Mouse (Mus musculus) limb, embryonic 10.5 days (tissue): ENCODE measurements around the gene Zic2. TPM values are rescaled to one million over a fixed set of nuclear protein-coding genes. Genes with fewer than 3 reads are reported as not detected.

Experiments
- DNase-seq: peaks from one replicate; pipeline ENCODE4 v3.0.0-alpha.2; 2017; ENCODE audit warnings: low spot score
- H3K27ac ChIP-seq: fragments of 300-500 bp; sonication (generic); 2 replicates; pipeline ENCODE4 v1.5.1; 2016; ENCODE audit warnings: mild to moderate bottlenecking
- H3K27me3 ChIP-seq: fragments of 300-500 bp; sonication (generic); 2 replicates; pipeline ENCODE4 v1.6.1; 2016; ENCODE audit warnings: low read depth, mild to moderate bottlenecking; ENCODE audit not compliant: poor library complexity, severe bottlenecking
- H3K36me3 ChIP-seq: fragments of 300-500 bp; sonication (generic); 2 replicates; pipeline ENCODE4 v1.6.1; 2016; ENCODE audit warnings: mild to moderate bottlenecking, moderate library complexity
- H3K4me1 ChIP-seq: fragments of 300-500 bp; sonication (generic); 2 replicates; pipeline ENCODE4 v1.6.1; 2016
- H3K4me3 ChIP-seq: fragments of 300-500 bp; sonication (generic); 2 replicates; pipeline ENCODE4 v1.5.1; 2016; ENCODE audit warnings: mild to moderate bottlenecking, moderate library complexity
- H3K9me3 ChIP-seq: fragments of 300-500 bp; sonication (generic); replicated peaks from 2 replicates; pipeline ENCODE4 v1.6.1; 2016; ENCODE audit warnings: mild to moderate bottlenecking
- WGBS: fragments of 180-500 bp; shearing (Covaris S2); methylation state at CpG from one replicate; pipeline ENCODE4 v1.1.7; 2016; 5-methylcytosine and 5-hydroxymethylcytosine counted together
- polyA plus RNA-seq: library from polyadenylated mRNA; unstranded; fragments of >200 nt; fragmentation: Nextera tagmentation; extraction: Ambion mirVana; gene quantifications from 2 replicates; pipeline ENCODE4 v1.2.1, GENCODE M21; 2016

Gene Zic2
- polyA plus RNA-seq, 1 experiment from 2014 or later: 5.0 TPM

GRCm38 (mm10) chr14:122483024-122483385, 7.8 kb downstream of the Zic2 start:
- Histone ChIP-seq H3K27ac (peak overlapping the region; percentile 83), H3K9me3 (no peaks in the 10 kb centered on the region), H3K4me3 (peak overlapping the region; percentile 88), H3K27me3 (peaks cover 80% of the 10 kb centered on the region), H3K36me3 (peaks cover 11% of the 10 kb centered on the region), H3K4me1 (peaks cover 84% of the 10 kb centered on the region)
- peak; percentile 56 for DNase-seq
- WGBS: under 1% methylated on average over 5 of the region's 5 CpGs

- H3K27me3 ChIP-seq: peaks cover 76% of the 10 kb centered on the region
- peak overlapping the region; percentile 39; the same call in 1 of the 2 replicates for H3K4me3 ChIP-seq
- WGBS: 2% methylated on average over 18 of the region's 18 CpGs
- no peaks in the 10 kb centered on the region for H3K9me3 ChIP-seq
- H3K36me3 ChIP-seq: peaks cover 3% of the 10 kb centered on the region
- H3K27ac ChIP-seq: peak overlapping the region; percentile 80; the same call in 1 of the 2 replicates
- peak; percentile 54 for DNase-seq
- peaks cover 78% of the 10 kb centered on the region for H3K4me1 ChIP-seq
Observed at GRCm38 (mm10) chr14:122483556-122484421, 8.6 kb downstream of the Zic2 start.

GRCm38 (mm10) chr14:122484458-122484843, 9.2 kb downstream of the Zic2 start:
- H3K4me1 ChIP-seq: peaks cover 80% of the 10 kb centered on the region
- peak overlapping the region; percentile 80 for H3K27ac ChIP-seq

GRCm38 (mm10) chr14:122484844-122485551, 9.8 kb downstream of the Zic2 start:
- Histone ChIP-seq H3K9me3 (no peaks in the 10 kb centered on the region), H3K27me3 (peaks cover 82% of the 10 kb centered on the region), H3K27ac (peak overlapping the region; percentile 80), H3K4me3 (peak overlapping the region; percentile 39), H3K4me1 (peaks cover 85% of the 10 kb centered on the region), H3K36me3 (no peaks in the 10 kb centered on the region)
- DNase-seq: peak; percentile 62
- 1% methylated on average over 24 of the region's 24 CpGs for WGBS

More at GRCm38 (mm10) chr14:122484458-122484843, 9.2 kb downstream of the Zic2 start:
- WGBS: 2% methylated on average over 4 of the region's 4 CpGs
- no peaks in the 10 kb centered on the region for H3K36me3 ChIP-seq
- H3K9me3 ChIP-seq: no peaks in the 10 kb centered on the region
- peaks cover 78% of the 10 kb centered on the region for H3K27me3 ChIP-seq
- peak overlapping the region; percentile 39 for H3K4me3 ChIP-seq
- DNase-seq: no peak

- WGBS: under 1% methylated on average over 12 of the region's 12 CpGs
- H3K4me3 ChIP-seq: peak overlapping the region; percentile 39
- H3K27me3 ChIP-seq: peaks cover 83% of the 10 kb centered on the region
- H3K9me3 ChIP-seq: no peaks in the 10 kb centered on the region
- peak overlapping the region; percentile 80 for H3K27ac ChIP-seq
- H3K4me1 ChIP-seq: peaks cover 87% of the 10 kb centered on the region
- H3K36me3 ChIP-seq: no peaks in the 10 kb centered on the region
- DNase-seq: peak; percentile 38
Observed at GRCm38 (mm10) chr14:122485635-122486181, 10.5 kb downstream of the Zic2 start.

GRCm38 (mm10) chr14:122486611-122487010, 11.4 kb downstream of the Zic2 start:
- Histone ChIP-seq H3K27ac (no peak overlapping the region), H3K36me3 (no peaks in the 10 kb centered on the region), H3K4me3 (no peak overlapping the region), H3K9me3 (no peaks in the 10 kb centered on the region), H3K27me3 (peaks cover 83% of the 10 kb centered on the region), H3K4me1 (peaks cover 83% of the 10 kb centered on the region)
- DNase-seq: no peak
- 2% methylated on average over 1 of the region's 1 CpGs for WGBS

GRCm38 (mm10) chr14:122487366-122487765, 12.1 kb downstream of the Zic2 start:
- Histone ChIP-seq H3K27ac (no peak overlapping the region), H3K27me3 (peaks cover 77% of the 10 kb centered on the region), H3K4me1 (peaks cover 77% of the 10 kb centered on the region), H3K9me3 (no peaks in the 10 kb centered on the region), H3K4me3 (no peak overlapping the region), H3K36me3 (no peaks in the 10 kb centered on the region)
- WGBS: under 1% methylated on average over 5 of the region's 5 CpGs
- DNase-seq: peak; percentile 56

- Histone ChIP-seq H3K9me3 (no peaks in the 10 kb centered on the region), H3K4me1 (peaks cover 60% of the 10 kb centered on the region), H3K4me3 (peak overlapping the region; percentile 30), H3K27me3 (peaks cover 66% of the 10 kb centered on the region), H3K36me3 (no peaks in the 10 kb centered on the region), H3K27ac (peak overlapping the region; percentile 40; the same call in 1 of the 2 replicates)
- DNase-seq: no peak
- under 1% methylated on average over 5 of the region's 5 CpGs for WGBS
Observed at GRCm38 (mm10) chr14:122489041-122489440, 13.8 kb downstream of the Zic2 start.

GRCm38 (mm10) chr14:122489686-122490414, 14.6 kb downstream of the Zic2 start:
- Histone ChIP-seq H3K4me1 (peaks cover 52% of the 10 kb centered on the region), H3K9me3 (no peaks in the 10 kb centered on the region), H3K27ac (peak overlapping the region; percentile 82), H3K36me3 (no peaks in the 10 kb centered on the region), H3K27me3 (peaks cover 58% of the 10 kb centered on the region), H3K4me3 (peak overlapping the region; percentile 53)
- no peak for DNase-seq
- 3% methylated on average over 12 of the region's 12 CpGs for WGBS

GRCm38 (mm10) chr14:122490441-122491328, 15.4 kb downstream of the Zic2 start, which contains the start of gene Gm10837:
Gm10837 (plus strand) TSS chr14:122490586.
- DNase-seq: peak; percentile 66
- WGBS: under 1% methylated on average over 51 of the region's 51 CpGs
- Histone ChIP-seq H3K4me3 (peak within 1 kb of the TSS; percentile 53), H3K9me3 (no peaks in the 10 kb centered on the region), H3K27me3 (peaks cover 50% of the 10 kb centered on the region), H3K27ac (peak within 1 kb of the TSS; percentile 82), H3K36me3 (no peaks in the 10 kb centered on the region), H3K4me1 (peaks cover 43% of the 10 kb centered on the region)

GRCm38 (mm10) chr14:122491521-122491920, 16.3 kb downstream of the Zic2 start:
- no peaks in the 10 kb centered on the region for H3K36me3 ChIP-seq
- no peak overlapping the region for H3K27ac ChIP-seq
- DNase-seq: no peak
- H3K4me1 ChIP-seq: peaks cover 35% of the 10 kb centered on the region
- H3K4me3 ChIP-seq: no peak overlapping the region
- peaks cover 47% of the 10 kb centered on the region for H3K27me3 ChIP-seq
- no peaks in the 10 kb centered on the region for H3K9me3 ChIP-seq
- 71% methylated on average over 6 of the region's 6 CpGs for WGBS
